Mouse (Mus musculus) CD4-positive, CD25-positive, alpha-beta regulatory T cell, adult 2 months (primary cell): ENCODE data around the gene Exoc3l.
"Not testable (repeated sequence)": the region's sequence is repeated elsewhere in the genome, so short reads cannot be mapped to it uniquely, and the experiment has no call there.

Source experiments
- DNase-seq: peaks from one replicate; pipeline ENCODE4 v3.0.0-alpha.2; 2012; ENCODE audit warnings: low read depth, low spot score

Exoc3l gene

DNA sequence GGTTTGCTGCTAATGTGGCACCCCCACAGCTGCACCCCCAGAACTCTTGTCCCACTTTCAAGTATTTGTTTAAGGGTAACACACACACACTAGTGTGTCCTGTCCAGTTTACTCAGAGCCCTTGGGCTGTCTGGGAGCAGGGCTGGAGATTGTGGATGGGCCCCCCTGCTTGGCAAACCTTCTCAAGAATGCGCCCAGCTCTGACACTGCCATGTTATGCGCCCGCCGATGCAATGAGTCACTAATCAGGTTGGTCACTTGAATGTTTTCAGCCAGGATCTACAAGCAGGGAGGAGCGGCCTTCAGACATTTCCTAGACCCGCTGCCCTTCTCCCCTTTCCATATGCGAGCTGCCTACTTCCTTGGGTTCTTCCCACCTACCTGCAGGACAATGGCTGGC, 3.4 kb downstream of the Exoc3l start:
- DNase-seq: no peak

DNA sequence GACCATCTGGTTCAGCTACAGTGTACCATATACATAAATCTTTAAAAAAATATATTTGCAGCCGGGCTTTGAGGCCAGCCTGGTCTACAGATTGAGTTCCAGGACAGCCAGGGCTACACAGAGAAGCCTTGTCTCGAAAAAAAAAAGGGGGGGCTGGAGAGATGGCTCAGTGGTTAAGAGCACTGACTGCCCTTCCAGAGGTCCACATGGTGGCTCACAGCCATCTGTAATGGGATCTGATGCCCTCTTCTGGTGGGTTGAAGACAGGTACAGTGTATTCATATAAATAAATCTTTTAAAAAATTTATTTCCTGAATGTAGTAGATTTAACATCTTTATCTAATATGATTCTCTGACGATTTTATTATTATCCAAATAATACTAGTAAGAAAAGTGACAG, 4.1 kb downstream of the Exoc3l start:
- DNase-seq: not testable (repeated sequence)

DNA sequence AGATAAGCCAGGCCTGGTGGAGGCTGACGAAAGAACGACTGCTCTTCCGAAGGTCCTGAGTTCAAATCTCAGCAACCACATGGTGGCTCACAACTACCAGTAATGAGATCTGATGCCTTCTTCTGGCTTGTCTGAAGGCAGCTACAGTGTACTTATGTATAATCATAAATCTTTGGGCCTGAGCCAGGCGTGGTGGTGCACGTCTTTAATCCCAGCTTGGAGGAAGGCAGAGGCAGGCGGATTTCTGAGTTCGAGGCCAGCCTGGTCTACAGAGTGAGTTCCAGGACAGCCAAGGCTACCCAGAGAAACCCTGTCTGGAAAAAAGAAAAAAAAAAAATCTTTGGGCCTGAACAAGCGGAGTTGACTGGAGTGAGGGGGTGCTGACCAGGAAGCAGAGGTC, 4.5 kb downstream of the Exoc3l start:
- not testable (repeated sequence) for DNase-seq

DNA sequence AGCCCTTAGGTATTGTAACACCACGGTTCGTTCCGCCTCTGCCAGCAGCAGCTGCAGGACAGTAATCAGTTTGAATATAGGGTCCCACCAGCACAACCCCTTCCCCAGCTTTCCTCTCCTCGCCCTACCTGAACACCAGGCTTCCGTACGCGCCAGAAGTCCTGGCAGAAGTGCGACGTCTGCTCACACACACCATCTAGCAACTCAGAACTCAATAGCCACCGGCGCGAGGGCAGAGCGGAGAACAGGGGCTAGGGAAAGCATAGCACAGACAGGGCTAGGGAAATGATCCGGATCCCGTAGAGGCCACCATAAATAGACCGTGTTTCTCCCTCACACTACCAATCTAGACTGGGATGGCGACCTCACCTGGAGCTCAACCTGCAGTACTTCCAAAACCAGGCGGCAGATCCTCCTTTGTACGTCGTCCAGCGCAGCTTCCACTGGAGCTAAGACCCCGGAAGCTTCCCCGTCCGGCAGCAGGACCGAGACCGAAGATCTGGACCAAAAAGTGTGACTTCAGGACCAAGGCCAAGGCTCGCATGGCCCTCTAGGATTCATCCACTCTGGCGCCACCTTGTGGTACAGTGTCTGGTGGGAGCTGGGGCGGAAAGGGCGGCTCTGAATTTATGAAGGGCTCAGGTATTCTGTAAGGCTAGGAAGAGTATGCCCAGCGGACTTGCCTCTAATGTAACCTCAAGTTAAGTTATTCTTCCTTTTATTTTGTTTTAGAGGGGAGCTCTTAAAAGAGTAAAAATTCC, 5.2 kb downstream of the Exoc3l start:
- DNase-seq: peak; percentile 94

DNA sequence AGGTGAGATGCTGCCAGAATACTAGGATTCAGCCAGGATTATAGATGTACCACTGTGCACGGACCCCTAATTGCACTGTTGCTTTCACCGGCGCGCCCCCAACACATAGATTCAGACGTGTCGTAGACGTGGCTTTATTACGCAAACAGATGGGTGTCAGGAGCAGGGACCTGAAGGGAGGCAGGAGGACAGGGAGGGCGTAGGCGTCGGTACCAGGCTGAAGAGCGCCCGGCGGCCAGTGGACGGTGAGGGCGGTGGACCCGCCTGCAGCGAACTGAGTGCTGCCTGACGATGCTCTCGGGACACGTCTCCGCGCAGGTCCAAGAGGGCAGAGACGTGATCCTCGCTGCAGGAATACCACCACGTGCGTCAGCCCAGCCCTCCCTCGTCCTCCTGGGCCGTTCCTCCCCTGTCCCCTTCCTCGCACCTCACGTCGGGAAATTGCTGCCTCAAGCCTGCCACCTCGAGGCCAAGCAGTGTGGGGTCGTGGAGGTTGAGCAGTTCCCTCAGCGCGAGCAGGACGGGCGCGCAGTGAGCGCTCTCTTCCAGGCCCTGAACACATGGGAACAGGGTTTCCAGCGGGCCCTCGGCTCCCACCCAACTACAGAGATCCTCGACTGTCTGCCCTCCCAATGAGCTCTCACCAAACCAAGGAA, 6.0 kb downstream of the Exoc3l start, which contains the start of gene 4931428F04Rik:
Gene 4931428F04Rik, minus strand, starts transcription at position 60 of the 656 bp plus-strand sequence.
- peak; percentile 75 for DNase-seq

DNA sequence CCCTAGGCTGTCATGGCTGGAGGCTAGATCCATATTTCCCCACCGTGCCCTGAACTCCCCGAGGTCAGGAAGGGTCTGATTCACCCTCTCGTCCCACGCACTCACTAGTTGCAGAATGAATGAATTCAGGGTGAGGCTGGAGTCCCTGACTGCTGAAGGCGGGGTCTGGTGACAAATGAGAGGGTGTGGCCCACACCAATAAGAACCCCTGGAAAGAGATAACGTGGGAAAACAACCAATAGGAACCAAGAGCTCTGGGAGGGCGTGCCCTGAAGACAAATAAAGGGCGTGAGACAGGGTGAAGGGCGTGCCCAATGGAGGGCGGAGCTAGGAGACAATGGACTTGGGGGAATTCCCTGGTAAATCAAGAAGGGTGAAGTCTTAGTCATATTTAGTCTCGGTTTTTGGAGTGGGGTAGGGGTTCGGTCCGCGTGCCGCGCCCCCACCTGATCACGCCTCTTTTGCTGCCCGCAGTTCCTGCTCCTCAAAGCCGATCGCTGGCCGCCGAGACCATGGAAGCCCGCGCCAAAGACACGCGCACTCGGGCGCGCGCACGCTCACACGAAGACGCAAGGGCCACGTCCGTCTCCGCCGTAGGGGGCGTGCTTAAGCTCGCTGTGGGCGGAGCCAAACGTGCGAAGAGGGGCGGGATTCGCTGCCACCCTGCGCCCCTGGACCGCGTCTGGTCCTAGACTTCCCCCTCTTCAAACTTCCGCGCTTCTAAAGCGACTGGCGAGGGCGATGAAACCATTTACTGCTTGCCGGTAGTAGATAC, 6.8 kb downstream of the Exoc3l start:
- peak; percentile 97 for DNase-seq

DNA sequence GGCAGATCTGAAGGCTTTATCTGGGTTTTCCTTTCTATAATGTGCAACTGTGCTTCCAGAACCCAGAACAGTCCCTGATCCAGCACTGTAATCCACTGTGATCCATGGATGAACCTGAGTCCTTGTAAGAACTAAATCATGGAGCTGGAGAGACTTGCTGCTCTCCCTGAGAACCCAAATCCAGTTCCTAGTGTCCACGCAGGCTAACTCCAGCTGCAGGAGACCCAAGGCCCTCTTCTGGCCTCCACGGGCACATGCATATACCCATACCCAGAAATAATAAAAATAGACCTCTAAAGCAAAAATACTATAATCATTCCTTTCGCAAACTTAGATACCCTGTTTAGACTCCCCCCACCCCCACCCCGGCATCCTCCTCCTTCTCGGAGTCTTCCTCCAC, 7.7 kb downstream of the Exoc3l start:
- no peak for DNase-seq

DNA sequence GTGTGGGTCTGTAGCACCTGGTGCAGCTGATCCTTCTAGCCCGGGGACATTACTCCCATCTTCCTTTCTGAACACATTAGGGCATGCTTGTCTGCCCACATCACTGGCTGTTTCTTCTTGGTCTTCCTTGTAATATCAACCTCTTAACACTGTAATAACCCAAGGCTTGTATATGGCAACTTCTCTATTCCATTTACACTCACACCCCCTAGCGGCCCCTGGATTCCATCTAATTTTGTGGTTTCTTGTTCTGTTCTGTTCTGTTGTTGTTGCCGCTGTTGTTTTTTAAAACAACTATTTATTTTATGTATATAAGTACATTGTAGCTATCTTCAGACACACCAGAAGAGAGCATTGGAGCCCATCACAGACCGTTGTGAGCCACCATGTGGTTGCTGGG, 9.0 kb downstream of the Exoc3l start:
- no peak for DNase-seq

DNA sequence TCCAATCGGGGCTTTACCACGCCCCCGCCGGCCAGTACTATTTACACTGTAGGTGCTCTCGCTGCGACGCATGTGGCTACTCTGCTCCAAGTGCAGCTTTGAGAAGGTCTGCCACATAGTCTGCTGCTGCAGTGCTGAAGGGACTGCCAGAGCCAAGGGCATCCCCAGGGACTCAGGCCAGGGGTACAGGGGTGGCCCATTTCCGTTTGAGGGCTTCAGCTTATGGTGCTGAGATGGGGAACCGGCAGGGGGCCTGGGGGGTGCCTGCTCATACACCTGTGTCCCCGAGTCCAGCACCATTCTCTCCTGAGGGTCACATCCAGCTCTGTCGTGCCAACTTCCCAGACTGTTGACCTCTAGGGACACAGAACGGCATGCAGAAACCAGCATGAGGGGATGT, 10.4 kb downstream of the Exoc3l start:
- no peak for DNase-seq

DNA sequence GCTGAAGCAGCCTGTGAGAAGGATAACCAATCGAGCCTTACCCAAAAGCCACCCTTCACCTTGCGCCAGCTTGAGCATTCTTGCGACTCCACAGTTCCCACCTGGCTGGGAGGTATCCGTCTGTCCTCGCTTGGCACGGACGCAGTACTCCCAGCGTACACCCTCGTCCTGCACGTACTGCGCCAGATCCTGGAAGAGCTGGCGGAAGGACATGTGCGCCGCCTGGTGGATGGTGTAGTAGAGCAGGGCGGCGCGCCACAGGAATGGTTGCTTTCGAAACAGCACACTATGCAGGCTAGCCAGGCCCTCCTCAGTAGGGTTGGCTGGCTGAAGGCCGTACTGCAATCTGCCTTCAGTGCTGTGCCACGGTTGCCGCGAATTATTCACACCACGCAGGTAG, 12.8 kb downstream of the Exoc3l start:
- DNase-seq: peak; percentile 80

DNA sequence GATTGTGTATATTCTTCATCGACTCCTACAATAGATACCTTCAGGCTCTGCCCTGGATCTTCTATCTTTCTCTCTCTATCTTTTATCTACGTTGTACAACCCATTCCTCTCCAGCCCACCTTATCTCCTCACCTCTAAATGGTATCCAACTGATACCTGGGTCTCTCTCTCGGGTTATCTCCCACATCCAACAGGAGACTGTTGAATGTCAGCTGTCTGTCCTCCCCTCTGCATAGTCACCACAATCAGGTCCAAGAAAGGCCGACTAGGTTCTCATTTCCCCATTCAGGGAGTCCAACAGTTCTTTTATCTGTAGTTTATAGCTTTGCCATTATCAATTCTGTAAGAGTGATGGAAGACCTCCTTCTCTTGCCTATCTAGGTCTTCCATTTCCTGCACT, 13.7 kb downstream of the Exoc3l start:
- DNase-seq: no peak

DNA sequence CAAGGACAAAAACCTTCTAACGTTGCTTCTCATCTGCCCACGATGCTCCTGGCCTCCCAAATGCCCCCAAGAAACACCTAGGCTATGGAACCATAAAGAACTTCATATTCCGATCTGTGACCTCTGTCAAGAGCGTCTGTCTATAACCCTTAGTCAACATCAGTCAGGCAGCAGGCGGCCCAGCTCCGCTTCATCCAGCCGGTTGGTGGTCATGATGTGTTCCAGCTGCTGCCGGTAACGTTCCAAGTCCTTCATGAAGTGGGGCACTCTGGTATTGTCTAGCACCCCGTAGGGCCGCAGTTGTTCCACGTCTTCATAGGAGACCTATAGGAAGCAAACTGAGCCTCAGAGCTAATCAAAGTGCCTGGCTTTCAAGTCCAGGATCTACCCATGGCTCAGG, 14.1 kb downstream of the Exoc3l start:
- DNase-seq: no peak

DNA sequence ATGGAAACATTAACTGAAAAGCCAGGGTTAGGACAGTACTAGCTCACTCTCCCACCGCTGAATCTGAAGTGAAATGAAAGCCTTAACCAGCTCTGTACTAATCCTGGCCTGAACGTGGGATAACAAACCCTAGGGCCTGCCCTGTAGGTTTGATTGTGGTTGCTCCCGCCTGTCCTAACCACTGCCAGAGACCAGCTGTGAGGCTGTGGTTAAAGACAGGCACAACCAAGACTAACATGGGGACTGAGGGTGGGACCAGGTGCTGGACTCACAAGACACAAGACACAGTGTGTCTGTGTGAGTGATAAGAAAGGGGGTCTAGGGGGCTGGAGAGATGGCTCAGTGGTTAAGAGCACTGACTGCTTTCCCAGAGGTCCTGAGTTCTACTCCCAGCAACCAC, 15.3 kb downstream of the Exoc3l start:
- DNase-seq: no peak

DNA sequence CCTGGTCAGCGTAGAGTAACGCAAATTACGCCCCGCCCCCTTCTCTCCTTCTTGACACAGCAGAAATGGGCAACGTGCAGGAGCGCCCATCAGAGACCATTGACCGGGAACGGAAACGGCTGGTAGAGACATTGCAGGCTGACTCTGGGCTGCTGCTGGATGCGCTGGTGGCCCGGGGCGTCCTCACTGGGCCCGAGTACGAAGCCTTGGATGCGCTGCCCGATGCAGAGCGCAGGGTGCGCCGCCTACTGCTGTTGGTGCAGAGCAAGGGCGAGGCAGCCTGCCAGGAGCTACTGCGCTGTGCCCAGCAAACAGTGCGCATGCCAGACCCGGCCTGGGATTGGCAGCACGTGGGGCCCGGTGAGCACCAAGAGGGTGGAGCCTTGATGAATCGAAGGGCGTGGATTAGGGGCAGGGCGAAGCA, 17.0 kb downstream of the Exoc3l start:
- peak; percentile 73 for DNase-seq

DNA sequence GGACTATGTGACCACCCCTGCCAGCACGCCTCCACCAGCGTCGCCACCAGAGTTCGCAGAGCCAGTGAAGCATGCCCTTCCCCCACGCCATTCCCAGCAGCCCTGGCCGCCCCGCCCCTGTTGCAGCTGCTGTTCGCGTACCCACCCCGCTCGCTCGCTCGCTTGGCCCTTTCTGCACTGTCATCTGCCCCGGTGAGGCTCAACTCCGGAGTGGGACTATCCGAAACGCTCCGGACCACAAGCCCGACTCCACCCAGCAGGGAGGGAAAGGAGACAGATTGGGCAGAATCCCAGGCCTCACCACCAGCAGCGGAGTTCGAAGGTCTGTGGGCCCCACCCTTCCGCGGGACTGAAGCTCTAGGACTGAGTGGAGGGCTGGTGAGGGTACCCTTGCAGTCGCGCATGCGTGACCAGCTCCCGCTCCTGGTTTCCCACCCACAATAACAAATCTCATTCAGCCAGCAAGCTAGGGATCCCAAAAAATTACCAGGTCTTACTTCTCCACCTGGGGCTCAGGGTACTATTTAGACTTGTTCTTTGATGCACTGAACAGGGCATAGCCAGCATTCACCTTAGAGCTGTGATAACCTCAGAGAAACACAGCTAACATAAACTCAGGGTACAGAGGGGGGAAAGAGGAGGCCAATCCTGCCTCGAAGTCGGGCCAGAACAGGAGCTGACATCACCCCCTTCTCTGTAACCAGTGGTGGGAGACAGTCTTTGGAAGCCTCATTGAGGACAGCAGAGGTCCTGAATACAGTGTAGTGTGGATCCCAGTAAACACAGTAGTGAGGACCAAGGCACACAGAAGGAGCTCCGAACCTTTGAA, 19.4 kb downstream of the Exoc3l start:
- peak; percentile 31 for DNase-seq

DNA sequence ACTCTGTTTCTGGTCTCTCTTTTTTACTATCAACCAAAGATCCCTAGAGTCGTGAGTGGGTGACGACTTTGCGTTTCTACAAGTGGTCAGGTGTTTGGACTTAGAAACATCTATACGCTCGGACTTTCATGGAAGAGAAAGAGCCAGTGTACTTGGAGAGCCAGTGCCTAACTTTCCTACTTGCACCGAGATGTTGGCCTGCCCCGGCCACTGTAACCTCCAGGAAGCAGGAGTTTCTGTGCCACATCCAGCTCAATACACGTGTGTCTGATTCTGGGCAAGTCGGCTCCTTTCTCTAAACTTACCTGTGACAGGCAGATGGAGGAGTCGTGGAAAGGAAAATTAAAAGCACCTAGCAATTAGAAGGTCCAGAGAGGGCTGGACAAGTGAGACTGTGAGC, 20.1 kb downstream of the Exoc3l start, which contains the start of gene Nol3:
Gene Nol3, plus strand, starts transcription at position 301 of the 400 bp plus-strand sequence.
- DNase-seq: no peak

DNA sequence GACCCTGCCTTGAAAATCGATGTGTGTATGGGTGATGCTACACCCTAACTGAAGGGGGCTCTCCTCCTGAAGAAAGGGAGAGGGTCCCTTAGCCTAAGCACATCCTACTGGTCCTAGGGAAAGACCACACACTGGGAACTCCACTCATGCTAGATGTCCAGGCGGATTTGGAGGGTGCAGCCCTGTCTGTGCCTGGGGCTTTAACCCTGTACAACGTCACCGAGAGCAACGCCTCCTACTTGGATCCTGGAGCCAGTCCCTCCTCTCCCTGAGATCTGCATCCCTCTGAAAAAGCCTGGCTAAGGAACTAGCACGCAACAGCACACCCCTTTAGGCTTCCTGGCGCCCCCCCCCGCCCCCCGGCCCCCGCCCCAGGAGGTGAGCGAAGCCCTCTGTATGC, 20.5 kb downstream of the Exoc3l start:
- DNase-seq: no peak

DNA sequence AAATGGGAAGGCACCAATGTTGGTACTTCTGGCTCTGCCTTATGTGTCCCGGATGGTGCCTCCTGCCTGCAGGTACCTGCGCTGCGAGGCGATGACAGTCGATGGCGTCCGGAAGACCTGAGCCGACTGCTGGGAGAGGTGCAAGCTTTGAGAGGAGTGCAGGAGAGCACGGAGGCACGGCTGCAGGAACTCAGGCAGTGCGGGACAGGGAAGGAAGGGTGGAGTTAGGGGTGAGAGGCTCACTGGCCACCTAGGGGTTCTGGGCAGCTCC, 25.1 kb downstream of the Exoc3l start:
- peak; percentile 43 for DNase-seq

DNA sequence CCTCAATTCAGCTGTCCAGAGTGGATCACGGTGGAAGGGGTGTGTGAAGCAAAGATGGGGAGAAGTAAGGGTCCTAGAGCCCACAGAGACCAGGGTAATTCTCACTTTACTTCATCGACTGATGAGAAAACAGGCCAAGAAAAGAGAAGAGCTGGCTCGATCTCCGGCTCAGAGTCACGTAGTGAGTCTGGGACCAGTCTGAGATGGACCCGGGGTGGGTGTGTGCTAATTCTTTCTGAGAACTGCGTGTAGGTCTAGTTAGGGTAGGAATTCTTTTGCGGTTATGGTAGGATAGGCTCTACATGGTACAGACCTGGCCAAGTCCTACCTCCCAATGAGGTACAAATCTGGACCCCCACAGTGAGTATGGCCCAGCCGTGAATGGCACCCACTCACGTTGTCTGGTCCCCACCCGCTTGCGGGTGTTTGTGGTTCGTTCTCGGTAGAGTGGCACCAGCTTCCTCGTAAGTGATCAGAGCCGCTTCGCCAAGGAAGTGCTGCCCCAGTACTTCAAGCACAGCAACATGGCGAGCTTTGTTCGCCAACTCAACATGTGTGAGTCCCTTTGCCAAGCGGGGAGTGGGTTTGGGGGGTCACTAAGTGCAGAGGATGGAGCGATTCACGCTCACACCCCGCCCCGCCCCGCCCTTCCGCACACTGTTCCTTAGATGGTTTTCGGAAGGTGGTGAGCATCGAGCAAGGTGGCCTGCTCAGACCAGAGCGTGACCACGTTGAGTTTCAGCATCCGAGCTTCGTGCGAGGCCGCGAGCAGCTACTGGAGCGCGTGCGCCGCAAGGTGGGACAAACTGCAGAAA, 25.6 kb downstream of the Exoc3l start:
- DNase-seq: peak; percentile 46

DNA sequence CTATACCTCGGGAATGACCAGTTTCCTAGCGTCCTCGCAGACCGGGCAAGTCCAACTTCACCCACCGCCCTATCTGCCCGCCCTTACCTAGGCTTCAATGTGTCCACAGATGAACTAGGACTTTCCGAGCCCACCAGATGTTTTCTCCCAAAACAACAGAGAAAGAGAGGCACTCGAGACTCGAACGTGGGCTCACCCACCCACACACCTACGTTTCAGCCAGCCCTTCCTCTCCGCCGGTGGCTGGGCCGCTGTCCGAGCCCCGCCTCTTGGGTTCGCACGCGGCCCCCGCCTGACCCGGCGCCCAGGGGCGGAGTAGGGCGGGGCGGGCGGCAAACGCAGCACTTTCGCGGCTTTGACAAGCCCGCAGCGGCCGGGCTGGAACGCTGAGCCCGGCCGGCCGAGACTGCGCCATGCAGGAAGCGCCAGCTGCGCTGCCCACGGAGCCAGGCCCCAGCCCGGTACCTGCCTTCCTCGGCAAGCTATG, 26.4 kb downstream of the Exoc3l start, which contains the start of gene Hsf4:
Gene Hsf4, plus strand, starts transcription at position 341 of the 487 bp plus-strand sequence.
- DNase-seq: peak; percentile 53

DNA sequence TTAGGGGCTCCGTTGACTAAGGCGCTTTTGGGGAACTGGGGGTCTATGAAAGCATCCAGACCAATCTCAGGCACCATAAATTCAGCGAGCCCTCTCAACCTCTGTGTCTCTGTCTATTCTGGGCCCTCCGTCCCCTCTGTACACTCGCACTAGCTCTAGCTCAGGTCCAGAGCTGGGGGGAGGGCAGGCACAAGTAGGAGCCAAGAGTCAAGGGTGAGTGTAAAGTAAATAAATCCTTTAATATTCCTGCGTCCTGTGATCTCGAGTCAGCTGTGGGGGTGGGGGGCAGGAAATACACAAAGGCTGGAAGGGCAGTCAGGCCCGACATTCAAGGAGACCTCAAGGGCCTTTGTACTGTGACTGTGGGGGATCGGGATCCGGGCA, 26.8 kb downstream of the Exoc3l start:
- no peak for DNase-seq
